Mouse (Mus musculus): ENCODE results near the gene Hhatl. TPM values are rescaled to one million over a fixed set of nuclear protein-coding genes. Genes with fewer than 3 reads are reported as not detected.

Gene Hhatl
- polyA plus RNA-seq, 1 experiment from 2014 or later, result 4.3 TPM

DNA sequence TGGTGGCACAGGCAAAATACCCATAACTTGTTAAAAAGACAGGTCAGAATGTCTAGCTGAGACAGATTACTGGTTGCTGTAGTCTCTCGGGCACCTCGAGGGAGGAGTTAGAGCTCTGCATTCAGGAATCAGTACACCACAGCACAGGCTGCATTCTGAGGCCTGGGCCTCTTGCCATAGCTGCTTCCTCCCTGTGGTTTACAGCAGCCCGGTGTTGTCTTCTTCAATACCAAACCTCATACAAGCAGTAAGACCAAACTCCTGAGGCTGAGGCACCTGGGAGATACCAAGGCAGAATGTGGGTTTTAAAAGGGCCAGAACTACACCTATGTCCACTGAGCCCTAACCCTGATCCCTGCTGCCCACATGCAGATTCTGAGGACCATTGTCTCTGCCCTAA is 34.9 kb downstream of the Hhatl start:
- H3K9ac ChIP-seq (ENCODE audit: low read length), result no peak overlapping the region

GRCm38 (mm10) chr9:121756785-121757184 is 35.5 kb downstream of the Hhatl start:
- no peak overlapping the region for H3K4me2 ChIP-seq (ENCODE audit: low read depth, low read length)
- no peak overlapping the region for H3K9ac ChIP-seq (ENCODE audit: low read length)
- peaks cover 19% of the 10 kb centered on the region for H3K4me1 ChIP-seq (ENCODE audit: control insufficient read depth, insufficient read depth, low read length)
- no peaks in the 10 kb centered on the region for H3K27me3 ChIP-seq (ENCODE audit: control insufficient read depth, insufficient read depth, low read length)
- peaks cover 18% of the 10 kb centered on the region for H3K36me3 ChIP-seq (ENCODE audit: control insufficient read depth, insufficient read depth, low read length)
- no peak for ATAC-seq (ENCODE audit: insufficient read depth, low FRiP score)
- no peak overlapping the region for H3K27ac ChIP-seq (ENCODE audit: low read length)
- H3K9me3 ChIP-seq (replicated peaks; ENCODE audit: control insufficient read depth, low read length), result no peaks in the 10 kb centered on the region
- H3K4me3 ChIP-seq (replicated peaks; ENCODE audit: low read length), result no peak overlapping the region
- 81% methylated on average over 3 of the region's 3 CpGs for WGBS

More for the DNA sequence above, 34.9 kb downstream of the Hhatl start:
- H3K27me3 ChIP-seq (ENCODE audit: control insufficient read depth, insufficient read depth, low read length), result no peaks in the 10 kb centered on the region
- H3K4me1 ChIP-seq (ENCODE audit: control insufficient read depth, insufficient read depth, low read length), result peaks cover 19% of the 10 kb centered on the region
- peak overlapping the region; percentile 36; the same call in 1 of the 2 replicates for H3K27ac ChIP-seq (ENCODE audit: low read length)
- no peak overlapping the region for H3K4me3 ChIP-seq (replicated peaks; ENCODE audit: low read length)
- peaks cover 13% of the 10 kb centered on the region for H3K36me3 ChIP-seq (ENCODE audit: control insufficient read depth, insufficient read depth, low read length)
- ATAC-seq (ENCODE audit: insufficient read depth, low FRiP score), result no peak
- 57% methylated on average over 3 of the region's 3 CpGs for WGBS
- no peak overlapping the region for H3K4me2 ChIP-seq (ENCODE audit: low read depth, low read length)
- no peaks in the 10 kb centered on the region for H3K9me3 ChIP-seq (replicated peaks; ENCODE audit: control insufficient read depth, low read length)

GRCm38 (mm10) chr9:121754624-121755023 is 37.7 kb downstream of the Hhatl start:
- H3K27me3 ChIP-seq (ENCODE audit: control insufficient read depth, insufficient read depth, low read length), result no peaks in the 10 kb centered on the region
- H3K9me3 ChIP-seq (replicated peaks; ENCODE audit: control insufficient read depth, low read length), result no peaks in the 10 kb centered on the region
- peaks cover 24% of the 10 kb centered on the region for H3K36me3 ChIP-seq (ENCODE audit: control insufficient read depth, insufficient read depth, low read length)
- 87% methylated on average over 3 of the region's 3 CpGs for WGBS
- no peak overlapping the region for H3K9ac ChIP-seq (ENCODE audit: low read length)
- H3K27ac ChIP-seq (ENCODE audit: low read length), result no peak overlapping the region
- no peak for ATAC-seq (ENCODE audit: insufficient read depth, low FRiP score)
- peaks cover 8% of the 10 kb centered on the region; the same call in 1 of the 2 replicates for H3K4me1 ChIP-seq (ENCODE audit: control insufficient read depth, insufficient read depth, low read length)
- no peak overlapping the region for H3K4me3 ChIP-seq (replicated peaks; ENCODE audit: low read length)
- H3K4me2 ChIP-seq (ENCODE audit: low read depth, low read length), result no peak overlapping the region

- H3K27me3 ChIP-seq (ENCODE audit: control insufficient read depth, insufficient read depth, low read length), result no peaks in the 10 kb centered on the region
- H3K9me3 ChIP-seq (replicated peaks; ENCODE audit: control insufficient read depth, low read length), result no peaks in the 10 kb centered on the region
- H3K4me2 ChIP-seq (ENCODE audit: low read depth, low read length), result no peak overlapping the region
- WGBS, result 93% methylated on average over 9 of the region's 9 CpGs
- H3K36me3 ChIP-seq (ENCODE audit: control insufficient read depth, insufficient read depth, low read length), result peaks cover 24% of the 10 kb centered on the region
- H3K4me1 ChIP-seq (ENCODE audit: control insufficient read depth, insufficient read depth, low read length), result no peaks in the 10 kb centered on the region
- ATAC-seq (ENCODE audit: insufficient read depth, low FRiP score), result no peak
- H3K27ac ChIP-seq (ENCODE audit: low read length), result no peak overlapping the region
- no peak overlapping the region for H3K4me3 ChIP-seq (replicated peaks; ENCODE audit: low read length)
- H3K9ac ChIP-seq (ENCODE audit: low read length), result no peak overlapping the region
These were observed 39.5 kb downstream of the Hhatl start for GRCm38 (mm10) chr9:121752774-121753173.

DNA sequence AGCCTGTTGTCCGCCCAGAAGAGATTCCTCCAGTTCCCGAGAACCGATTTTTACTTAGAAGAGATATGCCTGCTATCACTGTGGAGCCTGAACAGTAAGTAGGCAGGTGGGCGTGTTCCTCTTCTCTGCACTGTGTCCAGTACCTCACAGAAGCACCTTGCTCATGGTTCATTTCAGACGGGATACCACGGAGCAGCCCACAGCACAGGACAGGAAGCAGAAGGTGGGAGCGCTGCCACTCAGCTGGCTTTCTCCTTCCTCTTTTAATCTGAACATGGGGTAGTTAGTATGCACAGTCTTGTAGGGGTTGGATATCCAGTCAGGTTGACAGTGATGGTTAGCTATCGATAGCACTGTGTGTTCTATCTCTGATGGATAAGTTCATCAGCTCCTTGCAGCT is 48.3 kb downstream of the Hhatl start:
- Histone ChIP-seq H3K36me3 (ENCODE audit: control insufficient read depth, insufficient read depth, low read length) (peaks cover 16% of the 10 kb centered on the region), H3K4me2 (ENCODE audit: low read depth, low read length) (no peak overlapping the region), H3K9me3 (replicated peaks; ENCODE audit: control insufficient read depth, low read length) (no peaks in the 10 kb centered on the region), H3K9ac (ENCODE audit: low read length) (no peak overlapping the region), H3K4me3 (replicated peaks; ENCODE audit: low read length) (no peak overlapping the region), H3K27ac (ENCODE audit: low read length) (no peak overlapping the region), H3K4me1 (ENCODE audit: control insufficient read depth, insufficient read depth, low read length) (no peaks in the 10 kb centered on the region), H3K27me3 (ENCODE audit: control insufficient read depth, insufficient read depth, low read length) (no peaks in the 10 kb centered on the region)
- 81% methylated on average over 8 of the region's 8 CpGs for WGBS
- ATAC-seq (ENCODE audit: insufficient read depth, low FRiP score), result no peak

GRCm38 (mm10) chr9:121741168-121741567 is 51.1 kb downstream of the Hhatl start:
- H3K36me3 ChIP-seq (ENCODE audit: control insufficient read depth, insufficient read depth, low read length), result peaks cover 11% of the 10 kb centered on the region
- WGBS, result 94% methylated on average over 3 of the region's 3 CpGs
- H3K4me3 ChIP-seq (replicated peaks; ENCODE audit: low read length), result no peak overlapping the region
- H3K4me2 ChIP-seq (ENCODE audit: low read depth, low read length), result no peak overlapping the region
- no peak overlapping the region for H3K27ac ChIP-seq (ENCODE audit: low read length)
- no peak for ATAC-seq (ENCODE audit: insufficient read depth, low FRiP score)
- H3K9me3 ChIP-seq (replicated peaks; ENCODE audit: control insufficient read depth, low read length), result no peaks in the 10 kb centered on the region
- no peaks in the 10 kb centered on the region for H3K4me1 ChIP-seq (ENCODE audit: control insufficient read depth, insufficient read depth, low read length)
- no peak overlapping the region for H3K9ac ChIP-seq (ENCODE audit: low read length)
- H3K27me3 ChIP-seq (ENCODE audit: control insufficient read depth, insufficient read depth, low read length), result no peaks in the 10 kb centered on the region

- no peak overlapping the region for H3K4me3 ChIP-seq (replicated peaks; ENCODE audit: low read length)
- ATAC-seq (ENCODE audit: insufficient read depth, low FRiP score), result no peak
- WGBS, result 86% methylated on average over 6 of the region's 6 CpGs
- H3K27me3 ChIP-seq (ENCODE audit: control insufficient read depth, insufficient read depth, low read length), result no peaks in the 10 kb centered on the region
- H3K9me3 ChIP-seq (replicated peaks; ENCODE audit: control insufficient read depth, low read length), result no peaks in the 10 kb centered on the region
- H3K4me2 ChIP-seq (ENCODE audit: low read depth, low read length), result no peak overlapping the region
- no peak overlapping the region for H3K27ac ChIP-seq (ENCODE audit: low read length)
- H3K9ac ChIP-seq (ENCODE audit: low read length), result no peak overlapping the region
- H3K4me1 ChIP-seq (ENCODE audit: control insufficient read depth, insufficient read depth, low read length), result no peaks in the 10 kb centered on the region
- peaks cover 13% of the 10 kb centered on the region for H3K36me3 ChIP-seq (ENCODE audit: control insufficient read depth, insufficient read depth, low read length)
These were observed 51.8 kb downstream of the Hhatl start for GRCm38 (mm10) chr9:121740490-121740889.

Other genes starting within 250 kb of the Hhatl start
- gene Lyzl4, start 150.4 kb downstream of the Hhatl start, polyA plus RNA-seq (2015; fragmentation: Nextera tagmentation; extraction: Ambion mirVana), result 0.41 TPM in 1 of 2 replicates, not detected in the other
- gene Vipr1, start 149.8 kb downstream of the Hhatl start, polyA plus RNA-seq (2015; fragmentation: Nextera tagmentation; extraction: Ambion mirVana), result 0.82 and 1.0 TPM in 2 replicates
- 8.8 and 9.4 TPM in 2 replicates for gene Sec22c, start 87.0 kb downstream of the Hhatl start, polyA plus RNA-seq (2015; fragmentation: Nextera tagmentation; extraction: Ambion mirVana)
- 103 and 112 TPM in 2 replicates for gene Ss18l2, start 82.2 kb downstream of the Hhatl start, polyA plus RNA-seq (2015; fragmentation: Nextera tagmentation; extraction: Ambion mirVana)
- gene Nktr, start 73.3 kb downstream of the Hhatl start, polyA plus RNA-seq (2015; fragmentation: Nextera tagmentation; extraction: Ambion mirVana), result 54.7 and 55.6 TPM in 2 replicates
- 7.9 and 8.0 TPM in 2 replicates for gene Zfp651, start 33.2 kb downstream of the Hhatl start, polyA plus RNA-seq (2015; fragmentation: Nextera tagmentation; extraction: Ambion mirVana)
- gene Klhl40, start 14.9 kb downstream of the Hhatl start, polyA plus RNA-seq (2015; fragmentation: Nextera tagmentation; extraction: Ambion mirVana), result 0.45 and 8.0 TPM in 2 replicates
- gene Ccdc13, start 47.0 kb upstream of the Hhatl start, polyA plus RNA-seq (2015; fragmentation: Nextera tagmentation; extraction: Ambion mirVana), result 0.56 and 0.59 TPM in 2 replicates
- 293 and 317 TPM in 2 replicates for gene Higd1a, start 65.9 kb upstream of the Hhatl start, polyA plus RNA-seq (2015; fragmentation: Nextera tagmentation; extraction: Ambion mirVana)
- gene Ackr2, start 105.8 kb upstream of the Hhatl start, polyA plus RNA-seq (2015; fragmentation: Nextera tagmentation; extraction: Ambion mirVana), result 0.45 and 0.63 TPM in 2 replicates
- gene Cyp8b1, start 123.8 kb upstream of the Hhatl start, polyA plus RNA-seq (2015; fragmentation: Nextera tagmentation; extraction: Ambion mirVana), result 0.35 and 0.37 TPM in 2 replicates
- gene Fam198a, start 158.5 kb upstream of the Hhatl start, polyA plus RNA-seq (2015; fragmentation: Nextera tagmentation; extraction: Ambion mirVana), result 5.8 and 6.7 TPM in 2 replicates
- 15.6 and 16.2 TPM in 2 replicates for gene Pomgnt2, start 204.6 kb upstream of the Hhatl start, polyA plus RNA-seq (2015; fragmentation: Nextera tagmentation; extraction: Ambion mirVana)